Mouse (Mus musculus) ES-Bruce4 (cell line): Measurements from ENCODE around the gene Tenm4.

Source experiments
- CTCF ChIP-seq: IDR thresholded peaks from one replicate; pipeline ENCODE4 v1.8.1; 2011; ENCODE audit warnings: low read depth, low read length
- EP300 ChIP-seq: IDR thresholded peaks from 2 replicates; pipeline ENCODE4 v1.6.1; 2011; ENCODE audit warnings: low read depth, low read length; ENCODE audit not compliant: insufficient read depth
- POLR2A ChIP-seq: IDR thresholded peaks from one replicate; pipeline ENCODE4 v1.8.1; 2011; ENCODE audit warnings: low read length; ENCODE audit not compliant: insufficient read depth

DNA sequence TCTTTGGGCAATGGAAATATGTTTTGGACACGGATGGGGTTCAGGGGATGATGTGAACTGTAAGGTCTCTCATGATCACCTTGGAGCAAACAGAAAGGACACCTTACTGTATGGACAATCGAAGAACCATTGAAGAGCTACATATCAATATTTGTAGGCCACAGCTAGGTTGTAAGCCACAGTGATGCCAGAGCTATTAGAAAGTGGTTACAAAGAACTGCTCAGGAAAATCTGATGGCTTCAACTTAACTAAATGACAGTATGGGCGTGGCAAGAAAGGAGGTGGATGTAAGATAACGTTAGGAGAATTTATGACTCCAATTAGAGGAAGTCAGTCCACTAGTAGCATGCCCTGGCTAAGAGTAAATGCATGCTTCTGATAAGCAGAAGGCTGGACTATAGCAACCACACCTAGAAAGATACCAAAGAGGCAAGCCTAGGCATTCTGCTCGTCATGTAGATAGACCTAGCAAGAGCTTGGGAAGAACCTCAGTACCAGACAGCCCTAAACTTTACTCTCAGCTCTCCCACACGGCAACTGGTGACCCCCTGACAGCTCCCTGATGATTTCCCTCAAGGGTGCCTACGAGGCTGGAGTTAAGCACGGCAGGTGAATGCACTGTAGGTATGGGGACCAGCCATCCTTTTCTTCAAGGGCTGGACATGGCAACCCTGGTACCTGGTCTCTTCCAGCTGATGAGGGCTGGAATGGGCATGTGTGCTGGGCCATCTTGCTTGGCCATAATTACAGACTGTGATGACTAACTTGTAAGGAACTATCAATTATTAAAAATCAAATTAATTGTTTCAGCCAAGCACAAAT is 534.5 kb downstream of the Tenm4 start:
- TF ChIP-seq POLR2A (no peak), CTCF (no peak), EP300 (no peak)
